Mouse (Mus musculus) NIH3T3 (cell line): ENCODE measurements at regions not wholly inside any gene's neighbourhood (a gene's known extent, or its start where the extent isn't known, plus 50 kb on each side); places are given as distances from the start of the nearest gene placed in this dataset.
A peak's percentile ranks its signal among the peaks of the same experiment; 100 is the strongest.

Experiments
- DNase-seq: peaks from one replicate; pipeline ENCODE4 v3.0.0-alpha.2; 2012; ENCODE audit warnings: low read depth

DNA sequence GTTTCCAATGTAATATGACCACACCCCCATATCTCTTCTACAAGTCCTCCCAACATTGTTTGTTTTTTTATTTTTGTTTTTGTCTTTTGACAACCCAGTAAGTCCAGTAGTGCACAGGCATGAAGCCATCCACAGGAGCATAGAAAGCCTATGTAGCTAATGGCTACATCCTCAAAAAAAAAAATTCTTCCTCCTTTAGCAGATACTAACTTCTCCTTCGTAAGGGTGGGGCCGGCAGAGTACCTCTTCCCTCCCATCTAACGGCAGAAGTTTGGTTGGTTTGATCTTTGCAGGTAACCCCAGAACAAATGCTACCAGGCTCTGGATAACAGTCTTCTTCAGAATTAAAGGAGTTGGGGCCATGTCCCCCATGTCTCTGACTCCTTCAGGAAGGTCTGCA, 158.9 kb downstream of the Ly86 start:
- DNase-seq: no peak

- DNase-seq: no peak
Measured at GRCm38 (mm10) chr13:37504373-37504772, 159.4 kb downstream of the Ly86 start.

DNA sequence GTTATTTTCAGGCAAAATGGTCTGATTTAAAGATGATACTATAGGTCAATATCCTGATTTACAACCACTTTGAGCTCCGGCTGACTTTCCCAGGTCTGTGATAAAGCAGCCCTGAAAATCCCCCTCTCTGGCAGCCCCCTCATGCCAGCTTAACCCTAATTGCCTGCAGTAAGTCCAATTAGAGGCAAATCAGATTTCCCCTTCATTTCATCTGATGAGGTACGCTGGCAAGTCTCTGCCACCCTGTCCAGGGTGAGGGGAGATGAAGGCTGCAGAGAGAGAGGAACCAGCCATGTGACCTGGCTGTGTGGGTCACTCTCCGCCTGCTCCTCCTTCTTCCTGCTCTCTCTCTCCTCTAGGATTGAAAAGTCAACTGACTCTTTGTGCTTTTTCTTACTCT, 160.6 kb downstream of the Ly86 start:
- DNase-seq: no peak

DNA sequence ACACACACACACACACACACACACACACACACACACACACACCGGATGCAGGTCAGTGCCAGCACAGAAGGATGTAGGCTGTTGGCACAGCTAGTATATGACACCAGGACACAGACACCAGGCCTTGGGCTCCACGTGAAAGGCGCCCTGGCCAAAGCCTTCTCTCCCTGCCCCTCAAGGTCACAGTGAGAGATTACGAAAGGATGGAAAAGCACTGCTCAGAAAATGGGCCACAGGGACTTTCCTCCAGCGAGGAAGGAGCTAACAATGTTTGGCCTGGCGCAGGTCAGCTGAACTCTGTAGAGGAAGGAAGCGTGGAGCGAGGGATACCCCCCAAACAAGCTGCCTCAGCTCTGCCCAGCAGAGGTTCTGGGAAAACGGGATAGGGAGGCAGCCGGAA, 161.0 kb downstream of the Ly86 start:
- DNase-seq: no peak

GRCm38 (mm10) chr13:37506701-37507100, 161.7 kb downstream of the Ly86 start:
- no peak for DNase-seq

- no peak for DNase-seq
Measured at GRCm38 (mm10) chr13:37507146-37507545, 162.1 kb downstream of the Ly86 start.

- peak; percentile 22 for DNase-seq
Measured at GRCm38 (mm10) chr13:37508385-37509351, 163.7 kb downstream of the Ly86 start.

DNA sequence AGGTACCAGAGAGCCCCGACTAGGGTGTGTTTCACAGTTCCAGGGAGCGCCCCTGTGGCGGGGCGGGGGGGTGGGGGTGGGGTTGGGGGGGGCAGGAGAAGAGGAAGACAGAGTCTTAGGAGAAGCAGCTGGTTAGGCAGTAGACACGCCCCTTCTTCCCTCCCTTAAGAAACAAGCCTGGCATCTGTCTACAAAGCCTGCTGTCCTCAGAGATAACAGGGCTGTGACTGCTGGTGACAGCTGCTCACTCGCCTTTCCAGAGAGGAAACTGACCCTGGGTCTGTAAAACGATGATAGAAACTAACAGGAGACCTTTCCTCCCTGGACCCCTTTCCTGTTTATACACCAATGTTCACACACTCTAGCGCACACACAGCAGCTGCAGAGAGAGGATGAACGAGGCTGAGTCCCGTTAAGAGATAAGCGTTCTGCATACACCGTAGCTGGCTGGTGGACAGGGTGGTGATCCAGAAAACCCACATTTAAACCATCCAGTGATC, 164.4 kb downstream of the Ly86 start:
- no peak for DNase-seq

DNA sequence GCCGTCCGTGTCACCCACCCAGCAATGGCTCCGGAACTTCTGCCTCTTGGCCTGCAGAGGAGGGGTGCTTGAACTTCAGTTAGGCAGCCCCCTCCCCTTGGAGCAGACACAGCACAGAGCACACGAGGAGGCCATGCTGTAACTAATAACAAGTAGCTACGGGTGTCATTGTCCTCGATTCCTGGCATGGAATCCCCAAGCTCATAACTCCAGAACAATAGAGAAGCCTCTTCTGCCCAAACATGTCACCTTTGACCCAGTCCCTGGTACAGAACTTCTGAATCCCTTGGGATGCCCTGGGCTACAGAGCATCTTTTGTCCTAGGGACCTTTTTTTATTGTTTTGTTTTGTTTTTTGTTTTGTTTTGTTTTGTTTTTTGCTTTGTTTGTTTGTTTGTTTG, 165.5 kb downstream of the Ly86 start:
- no peak for DNase-seq

- DNase-seq: no peak
Measured at GRCm38 (mm10) chr13:37511006-37511405, 166.0 kb downstream of the Ly86 start.

DNA sequence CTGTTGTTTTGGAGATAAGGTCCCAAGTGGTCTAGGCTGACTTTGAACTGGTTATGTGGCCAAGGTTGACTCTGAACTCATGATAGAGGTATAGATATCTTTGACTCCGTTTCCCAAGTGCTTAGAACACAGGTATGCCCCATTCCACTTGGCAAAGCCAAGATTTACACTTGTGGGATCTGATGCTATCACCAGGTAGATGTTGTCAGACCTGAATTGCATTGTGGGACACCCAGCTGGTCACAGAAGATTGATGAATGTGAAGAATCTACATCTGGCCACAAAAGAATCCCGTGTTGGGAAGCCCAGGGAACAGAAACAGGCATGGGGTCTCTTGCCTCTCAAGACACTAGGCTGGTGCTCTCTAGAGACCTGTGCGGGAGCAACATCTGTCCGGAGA, 166.4 kb downstream of the Ly86 start:
- DNase-seq: no peak

GRCm38 (mm10) chr13:37512781-37513180, 167.8 kb downstream of the Ly86 start:
- no peak for DNase-seq

- DNase-seq: no peak
Measured at GRCm38 (mm10) chr13:37513206-37513904, 168.3 kb downstream of the Ly86 start.

- no peak for DNase-seq
Measured at GRCm38 (mm10) chr13:37513905-37514607, 169.0 kb downstream of the Ly86 start.

DNA sequence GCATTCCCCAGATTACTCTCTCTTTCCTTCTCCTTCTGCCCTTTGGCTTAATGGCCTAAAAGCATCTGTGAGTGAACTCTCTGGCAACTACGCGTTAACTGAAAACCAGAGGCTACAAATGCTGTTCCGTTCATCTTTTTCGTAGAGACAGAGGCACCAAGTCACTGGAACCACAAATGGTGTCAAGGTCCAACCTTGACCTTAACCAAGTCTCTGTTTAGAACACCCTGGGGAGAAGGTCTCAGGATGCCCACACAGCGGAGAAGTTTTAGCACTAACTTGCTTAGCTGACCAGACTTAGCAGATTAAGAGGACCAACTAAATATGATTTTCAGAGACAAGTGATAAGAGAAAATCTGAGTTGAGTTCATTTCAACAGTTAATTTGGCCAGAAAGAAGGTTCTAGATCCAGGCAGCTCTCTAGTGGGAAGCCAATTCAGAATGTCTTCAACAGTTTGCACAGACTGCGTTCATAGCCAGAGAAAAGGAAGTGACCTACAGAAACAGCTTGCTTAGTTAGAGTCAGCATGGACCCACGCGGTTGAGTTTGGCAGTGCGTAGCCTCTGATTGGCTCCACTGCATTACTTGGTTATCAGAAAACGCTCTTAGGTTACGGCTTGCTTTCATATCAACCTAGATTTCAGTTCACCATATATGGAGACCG, 169.8 kb downstream of the Ly86 start:
- no peak for DNase-seq

- no peak for DNase-seq
Measured at GRCm38 (mm10) chr13:37517055-37517807, 172.2 kb downstream of the Ly86 start.

DNA sequence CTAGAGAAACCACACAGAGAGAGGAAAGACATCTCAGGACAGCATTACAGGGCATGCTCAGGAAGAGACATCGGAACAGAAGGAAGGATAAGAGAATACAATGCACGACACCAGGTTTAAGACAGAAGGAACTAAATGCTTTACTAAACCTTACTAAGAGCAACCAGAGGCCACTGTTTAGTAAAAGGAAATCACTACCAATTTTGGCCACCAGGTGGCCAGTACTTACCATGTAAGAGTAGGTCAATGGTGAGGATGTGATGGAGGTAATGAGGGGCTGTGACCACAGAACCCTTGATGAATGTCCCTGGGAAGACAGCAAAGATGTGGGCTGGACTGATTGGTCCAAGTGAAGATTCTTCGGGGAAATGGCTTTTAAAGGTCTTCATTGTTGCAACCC, 174.9 kb downstream of the Ly86 start:
- peak; percentile 50 for DNase-seq

GRCm38 (mm10) chr13:37525097-37525726, 180.2 kb downstream of the Ly86 start:
- no peak for DNase-seq

DNA sequence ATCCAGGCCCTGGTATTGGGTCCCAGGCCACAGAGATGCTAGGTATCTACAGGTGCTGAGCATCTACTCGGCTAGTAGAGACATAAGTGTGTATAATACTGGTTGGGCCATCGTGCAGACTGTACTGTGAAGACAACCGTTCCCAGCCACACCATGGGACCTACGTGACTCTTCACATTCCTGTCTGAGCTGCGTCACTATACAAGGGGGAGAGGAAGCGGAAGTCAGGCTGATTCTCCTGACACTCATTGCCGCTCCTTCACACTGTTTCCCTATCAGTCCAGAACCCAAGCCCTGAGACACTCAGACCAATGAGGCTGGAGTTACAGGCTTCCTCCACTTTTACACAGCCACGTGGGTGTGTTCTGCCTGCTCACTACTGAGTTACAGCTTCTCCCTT, 181.1 kb downstream of the Ly86 start:
- DNase-seq: no peak

DNA sequence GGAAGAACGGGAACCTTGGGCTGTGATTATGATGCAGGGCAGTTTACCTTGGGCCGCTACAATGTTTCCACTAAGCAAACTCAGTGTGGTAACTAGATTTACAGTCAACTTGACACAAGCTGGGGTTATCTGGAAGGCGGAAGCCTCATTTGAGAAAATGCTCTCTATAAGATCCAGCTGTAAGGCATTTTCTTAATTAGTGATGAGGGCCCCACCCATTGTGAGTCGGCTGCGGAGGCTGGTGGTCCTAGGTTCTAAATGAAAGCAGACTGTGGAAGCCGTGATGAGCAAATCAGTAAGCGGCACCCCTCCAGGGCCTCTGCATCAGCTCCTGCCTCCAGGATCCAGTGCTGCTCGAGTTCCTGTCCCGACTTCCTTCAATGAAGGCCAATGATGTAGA, 183.4 kb downstream of the Ly86 start:
- no peak for DNase-seq

DNA sequence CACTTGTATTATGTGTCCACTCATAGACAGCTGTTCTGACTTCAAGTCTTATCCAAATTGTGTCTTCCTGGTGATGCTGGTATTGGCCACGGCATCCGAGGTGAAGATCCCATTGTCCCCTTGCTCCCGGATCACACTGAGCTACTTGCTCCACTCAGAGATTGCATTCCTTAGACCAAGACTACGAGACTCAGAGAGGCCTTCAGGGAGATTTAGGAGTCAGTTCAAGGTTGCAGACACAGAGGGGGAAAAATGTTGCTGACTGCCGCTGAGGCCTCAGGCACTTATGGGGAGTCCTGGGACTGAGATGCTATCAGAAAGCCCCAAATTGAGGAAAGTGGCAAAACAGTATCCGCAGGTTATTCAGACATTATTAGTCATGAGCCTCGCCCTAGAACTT, 183.9 kb downstream of the Ly86 start:
- no peak for DNase-seq
